Mouse (Mus musculus): Measurements from ENCODE around the gene Wwox. TPM values are rescaled to one million over a fixed set of nuclear protein-coding genes. Genes with fewer than 3 reads are reported as not detected.

Gene Wwox
- polyA plus RNA-seq, 1 experiment from 2014 or later, result 13.8 TPM

DNA sequence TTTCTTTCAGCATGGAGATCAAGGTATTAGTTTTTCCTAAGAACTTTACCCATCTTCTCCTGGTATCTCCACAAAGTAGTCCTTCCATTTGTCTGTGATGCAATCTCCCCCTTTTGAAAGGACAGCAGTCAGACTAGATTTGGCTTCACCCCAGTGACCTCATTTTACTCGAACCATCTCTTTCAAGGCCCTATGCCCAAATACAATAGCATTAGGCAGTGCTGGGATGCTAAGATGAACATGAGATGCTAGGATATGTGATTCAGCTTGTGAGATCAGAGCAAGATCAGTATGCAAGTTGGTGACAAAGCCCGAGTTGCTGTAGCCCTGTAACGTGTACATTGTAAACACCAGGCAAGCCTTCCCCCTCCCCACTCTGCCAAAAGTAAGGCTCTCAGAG lies 426.5 kb downstream of the Wwox start:
- ATAC-seq (replicated peaks; ENCODE audit: low FRiP score), result no peak
- no peaks in the 10 kb centered on the region for H3K9me3 ChIP-seq (ENCODE audit: control insufficient read depth, low read length)
- no peak for DNase-seq (ENCODE audit: low spot score)
- H3K4me3 ChIP-seq (ENCODE audit: low read depth, low read length), result no peak overlapping the region
- H3K9ac ChIP-seq (ENCODE audit: low read length), result no peak overlapping the region
- H3K4me2 ChIP-seq (ENCODE audit: low read depth, low read length, severe bottlenecking), result no peak overlapping the region
- no peaks in the 10 kb centered on the region for H3K36me3 ChIP-seq (ENCODE audit: control insufficient read depth, insufficient read depth, low read length)
- no peak overlapping the region for H3K27ac ChIP-seq (ENCODE audit: low read depth, low read length)
- WGBS, result 27% methylated on average over 3 of the region's 3 CpGs
- H3K27me3 ChIP-seq (ENCODE audit: control insufficient read depth, insufficient read depth, low read length), result no peaks in the 10 kb centered on the region
- H3K4me1 ChIP-seq (replicated peaks; ENCODE audit: control insufficient read depth, insufficient read depth, low read length), result no peaks in the 10 kb centered on the region

- DNase-seq (ENCODE audit: low spot score) (no peak), ATAC-seq (replicated peaks; ENCODE audit: low FRiP score) (no peak)
- H3K36me3 ChIP-seq (ENCODE audit: control insufficient read depth, insufficient read depth, low read length), result no peaks in the 10 kb centered on the region
- no peak overlapping the region for H3K4me2 ChIP-seq (ENCODE audit: low read depth, low read length, severe bottlenecking)
- H3K9me3 ChIP-seq (ENCODE audit: control insufficient read depth, low read length), result no peaks in the 10 kb centered on the region
- H3K9ac ChIP-seq (ENCODE audit: low read length), result no peak overlapping the region
- WGBS, result 91% methylated on average over 6 of the region's 6 CpGs
- no peak overlapping the region for H3K27ac ChIP-seq (ENCODE audit: low read depth, low read length)
- H3K27me3 ChIP-seq (ENCODE audit: control insufficient read depth, insufficient read depth, low read length), result no peaks in the 10 kb centered on the region
- no peaks in the 10 kb centered on the region for H3K4me1 ChIP-seq (replicated peaks; ENCODE audit: control insufficient read depth, insufficient read depth, low read length)
- H3K4me3 ChIP-seq (ENCODE audit: low read depth, low read length), result no peak overlapping the region
Measured at GRCm38 (mm10) chr8:114869321-114869720, 429.9 kb downstream of the Wwox start.

DNA sequence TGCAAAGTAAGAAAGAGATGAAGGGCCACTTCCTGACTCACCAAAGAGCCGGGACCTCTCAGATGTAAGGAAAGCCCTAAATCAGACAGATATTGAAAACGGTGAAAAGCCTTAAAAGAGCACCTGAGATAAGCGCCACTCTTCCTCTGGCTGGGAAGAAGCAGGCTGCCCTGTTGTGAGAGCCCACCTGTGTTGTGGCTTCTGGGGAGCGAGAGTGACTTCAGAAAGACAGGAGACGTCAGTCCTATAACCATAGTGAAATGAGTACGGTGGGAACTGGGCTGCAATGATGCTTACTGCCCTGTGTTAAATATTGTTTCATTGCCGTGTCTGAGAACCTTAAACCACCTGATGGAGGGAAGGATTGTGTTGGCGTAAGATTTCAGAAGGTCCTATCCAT lies 431.0 kb downstream of the Wwox start:
- H3K4me2 ChIP-seq (ENCODE audit: low read depth, low read length, severe bottlenecking), result no peak overlapping the region
- no peaks in the 10 kb centered on the region for H3K9me3 ChIP-seq (ENCODE audit: control insufficient read depth, low read length)
- H3K27ac ChIP-seq (ENCODE audit: low read depth, low read length), result no peak overlapping the region
- H3K4me3 ChIP-seq (ENCODE audit: low read depth, low read length), result no peak overlapping the region
- H3K36me3 ChIP-seq (ENCODE audit: control insufficient read depth, insufficient read depth, low read length), result no peaks in the 10 kb centered on the region
- no peaks in the 10 kb centered on the region for H3K4me1 ChIP-seq (replicated peaks; ENCODE audit: control insufficient read depth, insufficient read depth, low read length)
- H3K9ac ChIP-seq (ENCODE audit: low read length), result no peak overlapping the region
- H3K27me3 ChIP-seq (ENCODE audit: control insufficient read depth, insufficient read depth, low read length), result no peaks in the 10 kb centered on the region
- DNase-seq (ENCODE audit: low spot score) (no peak), ATAC-seq (replicated peaks; ENCODE audit: low FRiP score) (no peak)
- WGBS, result 95% methylated on average over 8 of the region's 8 CpGs

DNA sequence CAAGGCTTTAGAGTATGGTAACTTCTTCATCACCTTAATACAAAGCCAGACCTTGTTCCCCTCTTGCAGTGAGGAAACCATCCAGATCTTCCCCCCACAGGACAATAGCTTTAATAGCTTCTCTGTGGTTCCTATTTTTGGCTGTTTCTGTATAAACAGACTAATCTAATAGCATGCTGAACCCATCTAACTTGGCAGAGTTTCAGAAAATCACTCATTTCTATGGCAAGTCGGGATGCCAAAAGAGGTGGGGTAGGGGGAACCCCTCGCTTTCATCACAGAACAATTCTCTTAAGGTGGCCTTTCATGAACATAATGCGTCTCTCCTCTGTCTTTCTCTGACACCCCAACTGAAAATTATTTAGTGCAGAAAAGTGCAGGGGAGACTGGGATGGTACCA lies 433.0 kb downstream of the Wwox start:
- Histone ChIP-seq H3K4me2 (ENCODE audit: low read depth, low read length, severe bottlenecking) (no peak overlapping the region), H3K27ac (ENCODE audit: low read depth, low read length) (no peak overlapping the region), H3K4me3 (ENCODE audit: low read depth, low read length) (no peak overlapping the region), H3K9ac (ENCODE audit: low read length) (no peak overlapping the region), H3K9me3 (ENCODE audit: control insufficient read depth, low read length) (no peaks in the 10 kb centered on the region), H3K27me3 (ENCODE audit: control insufficient read depth, insufficient read depth, low read length) (no peaks in the 10 kb centered on the region), H3K36me3 (ENCODE audit: control insufficient read depth, insufficient read depth, low read length) (no peaks in the 10 kb centered on the region), H3K4me1 (replicated peaks; ENCODE audit: control insufficient read depth, insufficient read depth, low read length) (peaks cover 9% of the 10 kb centered on the region; the same call in 1 of the 2 replicates)
- 84% methylated on average over 3 of the region's 3 CpGs for WGBS
- ATAC-seq (replicated peaks; ENCODE audit: low FRiP score) (no peak), DNase-seq (ENCODE audit: low spot score) (no peak)

- DNase-seq (ENCODE audit: low spot score) (no peak), ATAC-seq (replicated peaks; ENCODE audit: low FRiP score) (no peak)
- no peak overlapping the region for H3K9ac ChIP-seq (ENCODE audit: low read length)
- no peaks in the 10 kb centered on the region for H3K36me3 ChIP-seq (ENCODE audit: control insufficient read depth, insufficient read depth, low read length)
- H3K4me2 ChIP-seq (ENCODE audit: low read depth, low read length, severe bottlenecking), result no peak overlapping the region
- H3K4me1 ChIP-seq (replicated peaks; ENCODE audit: control insufficient read depth, insufficient read depth, low read length), result peaks cover 9% of the 10 kb centered on the region; the same call in 1 of the 2 replicates
- H3K9me3 ChIP-seq (ENCODE audit: control insufficient read depth, low read length), result no peaks in the 10 kb centered on the region
- 82% methylated on average over 5 of the region's 5 CpGs for WGBS
- no peak overlapping the region for H3K27ac ChIP-seq (ENCODE audit: low read depth, low read length)
- no peak overlapping the region for H3K4me3 ChIP-seq (ENCODE audit: low read depth, low read length)
- no peaks in the 10 kb centered on the region for H3K27me3 ChIP-seq (ENCODE audit: control insufficient read depth, insufficient read depth, low read length)
Measured at GRCm38 (mm10) chr8:114875161-114875560, 435.7 kb downstream of the Wwox start.

DNA sequence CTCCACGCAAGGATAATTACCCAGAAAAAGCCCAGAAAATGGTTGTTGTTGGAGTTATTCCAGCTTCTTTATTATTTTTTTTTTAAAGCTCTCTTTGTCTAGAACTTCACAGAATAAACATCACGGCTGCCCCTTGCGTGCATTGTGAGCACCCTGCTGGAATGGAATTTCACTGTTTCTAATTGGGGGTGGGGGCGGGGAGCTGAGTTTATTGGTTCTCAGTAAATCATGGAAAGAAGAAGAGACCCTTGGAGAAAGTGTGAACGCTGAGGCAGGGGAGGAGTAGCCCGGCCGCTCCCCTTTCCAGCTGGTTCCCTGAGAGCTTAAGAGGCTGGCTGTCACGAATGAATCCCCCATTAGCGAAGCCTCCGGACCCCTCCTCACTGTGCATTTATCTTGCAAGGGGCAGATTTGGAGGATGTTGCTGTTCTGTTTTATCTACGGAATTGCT lies 436.7 kb downstream of the Wwox start:
- no peak overlapping the region; the same call in 1 of the 2 replicates for H3K27ac ChIP-seq (ENCODE audit: low read depth, low read length)
- no peak overlapping the region for H3K9ac ChIP-seq (ENCODE audit: low read length)
- H3K9me3 ChIP-seq (ENCODE audit: control insufficient read depth, low read length), result no peaks in the 10 kb centered on the region
- no peak overlapping the region for H3K4me2 ChIP-seq (ENCODE audit: low read depth, low read length, severe bottlenecking)
- no peaks in the 10 kb centered on the region for H3K27me3 ChIP-seq (ENCODE audit: control insufficient read depth, insufficient read depth, low read length)
- peak; percentile 73 for ATAC-seq (replicated peaks; ENCODE audit: low FRiP score)
- 8% methylated on average over 11 of the region's 11 CpGs for WGBS
- H3K36me3 ChIP-seq (ENCODE audit: control insufficient read depth, insufficient read depth, low read length), result no peaks in the 10 kb centered on the region
- H3K4me1 ChIP-seq (replicated peaks; ENCODE audit: control insufficient read depth, insufficient read depth, low read length), result peaks cover 9% of the 10 kb centered on the region; the same call in 1 of the 2 replicates
- no peak overlapping the region for H3K4me3 ChIP-seq (ENCODE audit: low read depth, low read length)
- peak; percentile 75 for DNase-seq (ENCODE audit: low spot score)

GRCm38 (mm10) chr8:114876696-114877206 lies 437.3 kb downstream of the Wwox start:
- H3K4me3 ChIP-seq (ENCODE audit: low read depth, low read length), result no peak overlapping the region
- H3K9me3 ChIP-seq (ENCODE audit: control insufficient read depth, low read length), result no peaks in the 10 kb centered on the region
- no peak overlapping the region for H3K27ac ChIP-seq (ENCODE audit: low read depth, low read length)
- ATAC-seq (replicated peaks; ENCODE audit: low FRiP score), result no peak
- no peak for DNase-seq (ENCODE audit: low spot score)
- 39% methylated on average over 9 of the region's 9 CpGs for WGBS
- no peaks in the 10 kb centered on the region for H3K27me3 ChIP-seq (ENCODE audit: control insufficient read depth, insufficient read depth, low read length)
- no peak overlapping the region for H3K9ac ChIP-seq (ENCODE audit: low read length)
- H3K36me3 ChIP-seq (ENCODE audit: control insufficient read depth, insufficient read depth, low read length), result no peaks in the 10 kb centered on the region
- H3K4me1 ChIP-seq (replicated peaks; ENCODE audit: control insufficient read depth, insufficient read depth, low read length), result peaks cover 9% of the 10 kb centered on the region; the same call in 1 of the 2 replicates
- no peak overlapping the region for H3K4me2 ChIP-seq (ENCODE audit: low read depth, low read length, severe bottlenecking)

- no peak overlapping the region for H3K9ac ChIP-seq (ENCODE audit: low read length)
- DNase-seq (ENCODE audit: low spot score), result no peak
- H3K27me3 ChIP-seq (ENCODE audit: control insufficient read depth, insufficient read depth, low read length), result no peaks in the 10 kb centered on the region
- no peak overlapping the region for H3K4me2 ChIP-seq (ENCODE audit: low read depth, low read length, severe bottlenecking)
- H3K4me3 ChIP-seq (ENCODE audit: low read depth, low read length), result no peak overlapping the region
- H3K36me3 ChIP-seq (ENCODE audit: control insufficient read depth, insufficient read depth, low read length), result no peaks in the 10 kb centered on the region
- no peak overlapping the region for H3K27ac ChIP-seq (ENCODE audit: low read depth, low read length)
- WGBS, result 75% methylated on average over 10 of the region's 10 CpGs
- H3K4me1 ChIP-seq (replicated peaks; ENCODE audit: control insufficient read depth, insufficient read depth, low read length), result peaks cover 9% of the 10 kb centered on the region; the same call in 1 of the 2 replicates
- H3K9me3 ChIP-seq (ENCODE audit: control insufficient read depth, low read length), result no peaks in the 10 kb centered on the region
- no peak for ATAC-seq (replicated peaks; ENCODE audit: low FRiP score)
Measured at GRCm38 (mm10) chr8:114877234-114877633, 437.8 kb downstream of the Wwox start.
